Mouse (Mus musculus) MEL (cell line): Measurements from ENCODE around the gene Asrgl1. TPM values are rescaled to one million over a fixed set of nuclear protein-coding genes. Genes with fewer than 3 reads are reported as not detected.

Source experiments
- DNase-seq: peaks from one replicate; pipeline ENCODE4 v3.0.0; 2011; ENCODE audit warnings: low read depth, low spot score
- H3K27ac ChIP-seq: 2 replicates; pipeline ENCODE4 v1.5.1; 2012; ENCODE audit warnings: low read depth, mild to moderate bottlenecking, control low read depth, low read length, moderate library complexity; ENCODE audit not compliant: control insufficient read depth
- H3K27me3 ChIP-seq, 2 experiments: fragments of 150-350 bp in 1 of 2; sonication (generic) in 1 of 2; 2 replicates each; pipeline ENCODE4 v1.6.1; 2012; ENCODE audit warnings: low read length in 2 of 2, mild to moderate bottlenecking in 2 of 2, improper control_type of control experiment in 1 of 2, moderate library complexity in 1 of 2; ENCODE audit not compliant: insufficient read depth in 2 of 2, control insufficient read depth in 1 of 2
- H3K36me3 ChIP-seq, 2 experiments: 2 replicates each; pipeline ENCODE4 v1.6.1; 2012 to 2014; ENCODE audit warnings: low read length in 2 of 2, improper control_type of control experiment in 1 of 2, inconsistent platforms in 1 of 2, mild to moderate bottlenecking in 1 of 2; ENCODE audit not compliant: insufficient read depth in 2 of 2, control insufficient read depth in 1 of 2
- H3K4me1 ChIP-seq, 2 experiments: fragments of 150-350 bp in 1 of 2; sonication (generic) in 1 of 2; 2 replicates each; pipeline ENCODE4 v1.6.1; 2012; ENCODE audit warnings: low read length in 2 of 2, improper control_type of control experiment in 1 of 2, mild to moderate bottlenecking in 1 of 2; ENCODE audit not compliant: insufficient read depth in 2 of 2, control insufficient read depth in 1 of 2
- H3K4me3 ChIP-seq, 2 experiments: fragments of 150-350 bp in 1 of 2; sonication (generic) in 1 of 2; 2 replicates each; pipeline ENCODE4 v1.5.1; 2012; ENCODE audit warnings: low read depth in 2 of 2, low read length in 2 of 2, mild to moderate bottlenecking in 2 of 2, moderate library complexity in 2 of 2, control low read depth in 1 of 2, improper control_type of control experiment in 1 of 2; ENCODE audit not compliant: control insufficient read depth in 1 of 2, insufficient read depth in 1 of 2
- H3K79me2 ChIP-seq: 2 replicates; pipeline ENCODE4 v1.6.1; 2012; ENCODE audit warnings: mild to moderate bottlenecking, low read length, moderate library complexity; ENCODE audit not compliant: control insufficient read depth, poor library complexity, insufficient read depth
- H3K9ac ChIP-seq: 2 replicates; pipeline ENCODE4 v1.6.1; 2012; ENCODE audit warnings: low read depth, mild to moderate bottlenecking, control low read depth, low read length, moderate library complexity; ENCODE audit not compliant: control insufficient read depth, poor library complexity, severe bottlenecking
- H3K9me3 ChIP-seq: fragments of 150-350 bp; sonication (generic); replicated peaks from 2 replicates; pipeline ENCODE4 v1.6.1; 2012; ENCODE audit warnings: mild to moderate bottlenecking, low read length, improper control_type of control experiment, moderate library complexity; ENCODE audit not compliant: insufficient read depth
- BHLHE40 ChIP-seq: IDR thresholded peaks from 2 replicates; pipeline ENCODE4 v1.6.1; 2012; ENCODE audit warnings: low read depth, mild to moderate bottlenecking, inconsistent platforms, low read length, improper control_type of control experiment, borderline replicate concordance
- CTCF ChIP-seq, 3 experiments: IDR thresholded peaks in 2 of 3; conservative IDR thresholded peaks in 1 of 3; 2 replicates each; pipeline ENCODE4 v1.5.1; 2011 to 2012; ENCODE audit warnings: low read length in 3 of 3, low read depth in 2 of 3, mild to moderate bottlenecking in 2 of 3, improper control_type of control experiment in 1 of 3, inconsistent platforms in 1 of 3, mixed read lengths in 1 of 3, moderate library complexity in 1 of 3; ENCODE audit not compliant: control insufficient read depth in 1 of 3, insufficient read depth in 1 of 3, poor library complexity in 1 of 3, severe bottlenecking in 1 of 3
- EP300 ChIP-seq, 2 experiments: IDR thresholded peaks; 2 replicates each; pipeline ENCODE4 v1.6.1; 2011; ENCODE audit warnings: improper control_type of control experiment in 2 of 2, low read length in 2 of 2, low read depth in 1 of 2, mild to moderate bottlenecking in 1 of 2
- ETS1 ChIP-seq: IDR thresholded peaks from 2 replicates; pipeline ENCODE4 v1.6.1; 2012; ENCODE audit warnings: low read depth, mild to moderate bottlenecking, inconsistent platforms, low read length, improper control_type of control experiment, moderate library complexity
- GABPA ChIP-seq: IDR thresholded peaks from 2 replicates; pipeline ENCODE4 v1.6.1; 2012; ENCODE audit warnings: low read depth, mild to moderate bottlenecking, inconsistent platforms, low read length, improper control_type of control experiment, moderate library complexity
- GATA1 ChIP-seq: IDR thresholded peaks from 2 replicates; pipeline ENCODE4 v1.6.1; 2011; ENCODE audit warnings: low read depth, low read length, improper control_type of control experiment
- HCFC1 ChIP-seq: IDR thresholded peaks from 2 replicates; pipeline ENCODE4 v1.6.1; 2012; ENCODE audit warnings: low read depth, mild to moderate bottlenecking, inconsistent platforms, low read length, improper control_type of control experiment, moderate library complexity
- JUND ChIP-seq: IDR thresholded peaks from 2 replicates; pipeline ENCODE4 v1.6.1; 2011; ENCODE audit warnings: low read depth, mild to moderate bottlenecking, improper control_type of control experiment, low read length
- KAT2A ChIP-seq: conservative IDR thresholded peaks from 2 replicates; pipeline ENCODE4 v1.6.1; 2012; ENCODE audit warnings: low read depth, low read length, improper control_type of control experiment, inconsistent platforms
- MAFK ChIP-seq: IDR thresholded peaks from 2 replicates; pipeline ENCODE4 v1.6.1; 2011; ENCODE audit warnings: low read depth, mild to moderate bottlenecking, low read length, improper control_type of control experiment, borderline replicate concordance
- MAX ChIP-seq: IDR thresholded peaks from 2 replicates; pipeline ENCODE4 v1.6.1; 2011; ENCODE audit warnings: low read length, improper control_type of control experiment
- MAZ ChIP-seq: IDR thresholded peaks from 2 replicates; pipeline ENCODE4 v1.6.1; 2012; ENCODE audit warnings: low read depth, mild to moderate bottlenecking, inconsistent platforms, low read length, improper control_type of control experiment
- MEF2A ChIP-seq: IDR thresholded peaks from 2 replicates; pipeline ENCODE4 v1.6.1; 2014; ENCODE audit warnings: low read depth, mild to moderate bottlenecking, inconsistent platforms, low read length, improper control_type of control experiment; ENCODE audit not compliant: poor library complexity, insufficient replicate concordance, severe bottlenecking; ENCODE audit errors: extremely low read depth
- MXI1 ChIP-seq: IDR thresholded peaks from 2 replicates; pipeline ENCODE4 v1.6.1; 2011; ENCODE audit warnings: mild to moderate bottlenecking, low read depth, low read length, improper control_type of control experiment
- MYB ChIP-seq: IDR thresholded peaks from 2 replicates; pipeline ENCODE4 v1.6.1; 2011; ENCODE audit warnings: mild to moderate bottlenecking, low read depth, low read length, improper control_type of control experiment
- MYC ChIP-seq: IDR thresholded peaks from 2 replicates; pipeline ENCODE4 v1.6.1; 2011; ENCODE audit warnings: low read depth, mild to moderate bottlenecking, low read length, improper control_type of control experiment, moderate library complexity
- NELFE ChIP-seq: IDR thresholded peaks from 2 replicates; pipeline ENCODE4 v1.6.1; 2011; ENCODE audit warnings: low read depth, low read length, improper control_type of control experiment
- NRF1 ChIP-seq: IDR thresholded peaks from 2 replicates; pipeline ENCODE4 v1.6.1; 2014; ENCODE audit warnings: low read depth, mild to moderate bottlenecking, inconsistent platforms, low read length, improper control_type of control experiment, moderate library complexity; ENCODE audit not compliant: poor library complexity, insufficient read depth, severe bottlenecking
- POLR2A ChIP-seq, 2 experiments: IDR thresholded peaks; 2 replicates each; pipeline ENCODE4 v1.6.1; 2011 to 2012; ENCODE audit warnings: low read length in 2 of 2, mild to moderate bottlenecking in 2 of 2, control low read depth in 1 of 2, improper control_type of control experiment in 1 of 2, low read depth in 1 of 2, moderate library complexity in 1 of 2; ENCODE audit not compliant: control insufficient read depth in 1 of 2, insufficient read depth in 1 of 2, poor library complexity in 1 of 2
- POLR2AphosphoS2 ChIP-seq: IDR thresholded peaks from 2 replicates; pipeline ENCODE4 v1.6.1; 2011; ENCODE audit warnings: low read length, improper control_type of control experiment
- POLR2AphosphoS5 ChIP-seq: IDR thresholded peaks from 2 replicates; pipeline ENCODE4 v1.6.1; 2012; ENCODE audit warnings: low read depth, borderline replicate concordance, mild to moderate bottlenecking, inconsistent platforms, low read length, moderate library complexity, mixed read lengths
- RCOR1 ChIP-seq: IDR thresholded peaks from 2 replicates; pipeline ENCODE4 v1.6.1; 2012; ENCODE audit warnings: low read depth, mild to moderate bottlenecking, inconsistent platforms, low read length, improper control_type of control experiment
- SIN3A ChIP-seq: IDR thresholded peaks from 2 replicates; pipeline ENCODE4 v1.6.1; 2012; ENCODE audit warnings: low read length, improper control_type of control experiment, inconsistent platforms
- SMC3 ChIP-seq: IDR thresholded peaks from 2 replicates; pipeline ENCODE4 v1.6.1; 2011; ENCODE audit warnings: low read depth, low read length, improper control_type of control experiment
- TAL1 ChIP-seq: IDR thresholded peaks from 2 replicates; pipeline ENCODE4 v1.6.1; 2012; ENCODE audit warnings: mild to moderate bottlenecking, inconsistent platforms, low read length, moderate library complexity, mixed read lengths
- TBP ChIP-seq: IDR thresholded peaks from 2 replicates; pipeline ENCODE4 v1.8.0; 2011; ENCODE audit warnings: low read depth, low read length, improper control_type of control experiment
- TCF12 ChIP-seq: IDR thresholded peaks from 2 replicates; pipeline ENCODE4 v1.6.1; 2014; ENCODE audit warnings: low read depth, mild to moderate bottlenecking, inconsistent platforms, low read length, improper control_type of control experiment, moderate library complexity
- USF1 ChIP-seq: IDR thresholded peaks from 2 replicates; pipeline ENCODE4 v1.6.1; 2014; ENCODE audit warnings: low read depth, mild to moderate bottlenecking, inconsistent platforms, low read length, improper control_type of control experiment, moderate library complexity
- USF2 ChIP-seq, 2 experiments: IDR thresholded peaks; 2 replicates each; pipeline ENCODE4 v1.6.1; 2011 to 2012; ENCODE audit warnings: improper control_type of control experiment in 2 of 2, low read length in 2 of 2, borderline replicate concordance in 1 of 2, inconsistent platforms in 1 of 2, low read depth in 1 of 2, mild to moderate bottlenecking in 1 of 2; ENCODE audit not compliant: insufficient read depth in 1 of 2
- ZC3H11A ChIP-seq: IDR thresholded peaks from 2 replicates; pipeline ENCODE4 v1.6.1; 2012; ENCODE audit warnings: low read depth, mild to moderate bottlenecking, inconsistent platforms, low read length, improper control_type of control experiment
- ZKSCAN1 ChIP-seq: IDR thresholded peaks from 2 replicates; pipeline ENCODE4 v1.6.1; 2012; ENCODE audit warnings: low read depth, mild to moderate bottlenecking, inconsistent platforms, low read length, improper control_type of control experiment, moderate library complexity
- ZMIZ1 ChIP-seq: IDR thresholded peaks from 2 replicates; pipeline ENCODE4 v1.6.1; 2012; ENCODE audit warnings: low read depth, mild to moderate bottlenecking, inconsistent platforms, low read length, improper control_type of control experiment, moderate library complexity
- ZNF384 ChIP-seq: IDR thresholded peaks from 2 replicates; pipeline ENCODE4 v1.6.1; 2012; ENCODE audit warnings: low read depth, mild to moderate bottlenecking, inconsistent platforms, low read length, improper control_type of control experiment
- polyA plus RNA-seq, 2 experiments: library from polyadenylated mRNA; stranded (reverse) in 1 of 2; unstranded in 1 of 2; fragments of >175 nt in 1 of 2; fragments of >200 nt in 1 of 2; gene quantifications; 2 replicates each; pipeline versions ENCODE4 v1.2.1 to v1.2.4; 2012; ENCODE audit warnings: low replicate concordance in 2 of 2, low read depth in 1 of 2; ENCODE audit not compliant: insufficient read length in 2 of 2, insufficient read depth in 1 of 2, missing spikeins in 1 of 2
- total RNA-seq: library from RNA; depleted of rRNA; stranded (reverse); fragments of 300-350 nt; gene quantifications from 2 replicates; pipeline ENCODE4 v1.2.3, GENCODE M21; 2012

Asrgl1 gene
- total and polyA plus RNA-seq, 3 experiments, result 24.5 to 63.9 TPM; not detected in 1

- DNase-seq, result peak; percentile 85
- peaks cover 0 to 4% of the 10 kb centered on the region in 2 experiments; a peak in 1 of 4 replicates for H3K4me1 ChIP-seq
- TF ChIP-seq JUND, result no peak
- no peak for TF ChIP-seq TCF12
- TF ChIP-seq CTCF (IDR thresholded peaks at IDR 0.05 in 2 of 3, conservative IDR thresholded peaks at IDR 0.05 in 1 of 3; ENCODE audit: control insufficient read depth in 1 of 3, insufficient read depth in 1 of 3, low read depth in 2 of 3, low read length in 3 of 3, poor library complexity in 1 of 3, severe bottlenecking in 1 of 3), result peak; percentile 57 to 98 (median 76)
- no peak for TF ChIP-seq ZKSCAN1
- TF ChIP-seq USF2 (IDR thresholded peaks at IDR 0.05; ENCODE audit: borderline replicate concordance in 1 of 2, insufficient read depth in 1 of 2, low read depth in 1 of 2, low read length in 2 of 2), result no peak
- no peak for TF ChIP-seq ETS1
- TF ChIP-seq POLR2A (IDR thresholded peaks at IDR 0.05; ENCODE audit: control insufficient read depth in 1 of 2, insufficient read depth in 1 of 2, low read depth in 1 of 2, low read length in 2 of 2, poor library complexity in 1 of 2), result no peak
- TF ChIP-seq GABPA, result no peak
- TF ChIP-seq MYB, result no peak
- no peak for TF ChIP-seq POLR2AphosphoS5
- TF ChIP-seq EP300 (IDR thresholded peaks at IDR 0.05; ENCODE audit: low read depth in 1 of 2, low read length in 2 of 2), result no peak
- TF ChIP-seq ZMIZ1, result no peak
- no peak for TF ChIP-seq MXI1
- TF ChIP-seq TAL1, result no peak
- no peak for TF ChIP-seq BHLHE40
- no peak for TF ChIP-seq GATA1
- TF ChIP-seq NELFE, result no peak
- peak; percentile 63; the same call in 1 of the 2 replicates for TF ChIP-seq MYC
- TF ChIP-seq SMC3, result peak; percentile 98
- peak; percentile 69 for TF ChIP-seq SIN3A
- TF ChIP-seq NRF1, result no peak
- TF ChIP-seq POLR2AphosphoS2, result no peak
- TF ChIP-seq ZNF384, result no peak
- TF ChIP-seq HCFC1, result no peak
- no peak for TF ChIP-seq KAT2A
- peak; percentile 98 for TF ChIP-seq ZC3H11A
- no peak for TF ChIP-seq USF1
- no peak for TF ChIP-seq RCOR1
- TF ChIP-seq MAFK, result no peak
- no peak for TF ChIP-seq MAZ
- no peak for TF ChIP-seq MEF2A
- 0 out of 2 replicates have a peak, but pooled peaks have one; percentile 35 for TF ChIP-seq TBP
- no peak for TF ChIP-seq MAX
- TF ChIP-seq, all 39 proteins: peak for 6
- H3K9me3 ChIP-seq, result no peaks in the 10 kb centered on the region
- no peaks in the 10 kb centered on the region for H3K27me3 ChIP-seq
- H3K79me2 ChIP-seq, result no peaks in the 10 kb centered on the region
- no peak overlapping the region for H3K9ac ChIP-seq
- no peak overlapping the region for H3K27ac ChIP-seq
- H3K4me3 ChIP-seq, result no peak overlapping the region
- H3K36me3 ChIP-seq, result peaks cover 0 to 2% of the 10 kb centered on the region in 2 experiments; a peak in 2 of 4 replicates
Observed at GRCm38 (mm10) chr19:9110182-9110869, 25.1 kb downstream of the Asrgl1 start.
